Mouse (Mus musculus): ENCODE results near the gene Fam198b.

GRCm38 (mm10) chr3:79904238-79904757, 20.0 kb downstream of the Fam198b start:
- TF ChIP-seq MYOD1 (IDR thresholded peaks at IDR 0.05; ENCODE audit: control insufficient read depth, insufficient read length, low read depth): no peak
- no peak for TF ChIP-seq MAX (IDR thresholded peaks at IDR 0.05)
- TF ChIP-seq CTCF (IDR thresholded peaks at IDR 0.05; ENCODE audit: control insufficient read depth, insufficient read depth, insufficient read length): no peak
- TF ChIP-seq CEBPB (IDR thresholded peaks at IDR 0.05; ENCODE audit: low read depth): no peak
- no peak for TF ChIP-seq USF1 (IDR thresholded peaks at IDR 0.05; ENCODE audit: low read depth)
